ENCODE assay signal across 9 mouse cellular contexts in genomic region chr3:39998628-39999027, GRCm38 (mm10).
DNase-seq lines count a peak whose midpoint lies in the region; ATAC-seq and TF ChIP-seq lines count a peak whose summit lies in the region.
"Had no signal": no experiment of that assay in that cellular context is flagged by ENCODE, and none has a peak within 500 bp of the region (broad histone marks: within the 10 kb centered on the region; RNA-seq: fewer than 3 reads in every experiment).

No protein-coding gene starts in this region.

- H3K4me1 ChIP-seq in kidney, adult 2 months (ENCODE audit: control insufficient read depth, insufficient read depth, low read length) = no peaks in the 10 kb centered on the region
- no peaks in the 10 kb centered on the region for H3K4me1 ChIP-seq in kidney, embryonic 14.5 days (ENCODE audit: control insufficient read depth, insufficient read depth, low read length)
- H3K4me1 ChIP-seq in liver, postnatal 0 days (ENCODE audit: insufficient read depth) = no peaks in the 10 kb centered on the region
- H3K4me1 ChIP-seq: liver, embryonic 13.5 days had no signal

- H3K27ac ChIP-seq in kidney, adult 2 months (ENCODE audit: insufficient read depth, low read depth, low read length) = no peak overlapping the region
- no peak overlapping the region for H3K27ac ChIP-seq in kidney, embryonic 14.5 days (ENCODE audit: low read depth, low read length)
- H3K27ac ChIP-seq in liver, postnatal 0 days (ENCODE audit: low read depth) = no peak overlapping the region
- H3K27ac ChIP-seq: liver, embryonic 13.5 days had no signal

- peak; percentile 57 for DNase-seq in kidney, adult 2 months
- DNase-seq in WW6 (ENCODE audit: low read depth, low spot score) = peak; percentile 5
- peak; percentile 25 to 27 for DNase-seq in cerebellum, postnatal 36 days
- DNase-seq in hindlimb bud, embryonic 11.5 days (ENCODE audit: extremely low spot score, low read depth, low spot score) = peak; percentile 35
- peak; percentile 27 for DNase-seq in liver, postnatal 0 days
- DNase-seq in right cerebral cortex, postnatal 10 days (ENCODE audit: low spot score in 2 of 2) = peak; percentile 63 to 75
- no peak for DNase-seq in T-cell, adult 2 months (ENCODE audit: low spot score)
- DNase-seq: liver, embryonic 13.5 days had no signal

- H3K4me3 ChIP-seq in kidney, adult 2 months (ENCODE audit: insufficient read depth, low read depth, low read length) = no peak overlapping the region
- H3K4me3 ChIP-seq in kidney, embryonic 14.5 days (ENCODE audit: low read length) = no peak overlapping the region
- H3K4me3 ChIP-seq in liver, postnatal 0 days (ENCODE audit: low read depth, low read length) = no peak overlapping the region
- H3K4me3 ChIP-seq: liver, embryonic 13.5 days had no signal

- no peak overlapping the region for H3K4me2 ChIP-seq in kidney, embryonic 14.5 days (replicated peaks; ENCODE audit: low read depth, low read length)
- H3K4me2 ChIP-seq in liver, postnatal 0 days (ENCODE audit: low read depth, low read length) = no peak overlapping the region
- H3K4me2 ChIP-seq: liver, embryonic 13.5 days had no signal

- ATAC-seq in kidney, embryonic 14.5 days (ENCODE audit: low FRiP score, low TSS enrichment) = no peak
- no peak for ATAC-seq in liver, postnatal 0 days

- TF ChIP-seq POLR2A in kidney, adult 2 months (IDR thresholded peaks at IDR 0.05; ENCODE audit: low read depth, low read length) = no peak

- 50% methylated on average over 5 of the region's 5 CpGs for WGBS in kidney, adult 2 months
- 41% methylated on average over 5 of the region's 5 CpGs for WGBS in kidney, embryonic 14.5 days
- WGBS in liver, postnatal 0 days (ENCODE audit: insufficient replicate concordance) = 41% methylated on average over 5 of the region's 5 CpGs

- peak; percentile 54 for TF ChIP-seq CTCF in kidney, adult 2 months (conservative IDR thresholded peaks at IDR 0.05; ENCODE audit: insufficient read depth, insufficient read length, low read depth, low read length)
- peak; percentile 44 for TF ChIP-seq CTCF in liver, postnatal 0 days (IDR thresholded peaks at IDR 0.05; ENCODE audit: low read depth)

- no peaks in the 10 kb centered on the region for H3K36me3 ChIP-seq in kidney, adult 2 months (ENCODE audit: control insufficient read depth, insufficient read depth, low read length)
- no peaks in the 10 kb centered on the region for H3K36me3 ChIP-seq in kidney, embryonic 14.5 days (ENCODE audit: control insufficient read depth, insufficient read depth, low read length)
- H3K36me3 ChIP-seq in liver, postnatal 0 days (replicated peaks; ENCODE audit: insufficient read depth, low read length) = no peaks in the 10 kb centered on the region
- H3K36me3 ChIP-seq: liver, embryonic 13.5 days had no signal

- no peak overlapping the region for H3K9ac ChIP-seq in kidney, embryonic 14.5 days (ENCODE audit: low read depth, low read length)
- H3K9ac ChIP-seq in liver, postnatal 0 days (replicated peaks) = no peak overlapping the region
- H3K9ac ChIP-seq: liver, embryonic 13.5 days had no signal

- no peak for TF ChIP-seq EP300 in liver, postnatal 0 days (IDR thresholded peaks at IDR 0.05; ENCODE audit: low read depth)

- no peaks in the 10 kb centered on the region for H3K27me3 ChIP-seq in kidney, adult 2 months (replicated peaks; ENCODE audit: control insufficient read depth, insufficient read depth, low read length)
- H3K27me3 ChIP-seq in kidney, embryonic 14.5 days (ENCODE audit: control insufficient read depth, insufficient read depth, low read length) = no peaks in the 10 kb centered on the region
- no peaks in the 10 kb centered on the region for H3K27me3 ChIP-seq in liver, postnatal 0 days (ENCODE audit: insufficient read depth, low read length)
- H3K27me3 ChIP-seq: liver, embryonic 13.5 days had no signal

- no peaks in the 10 kb centered on the region for H3K9me3 ChIP-seq in kidney, embryonic 14.5 days (ENCODE audit: control insufficient read depth, low read length)
- H3K9me3 ChIP-seq in liver, postnatal 0 days (ENCODE audit: low read length) = no peaks in the 10 kb centered on the region
- H3K9me3 ChIP-seq: liver, embryonic 13.5 days had no signal
